Mouse (Mus musculus) monocyte, adult 59 days (primary cell): ENCODE data around the gene Car10. TPM values are rescaled to one million over a fixed set of nuclear protein-coding genes. Genes with fewer than 3 reads are reported as not detected.

ENCODE experiments used
- total RNA-seq, 2 experiments: library from RNA; stranded (reverse); gene quantifications; one replicate each; pipeline ENCODE4 v1.2.4; 2023

Gene Car10
- total RNA-seq, result not detected

GRCm38 (mm10) chr11:93097941-93098828, at the start of gene Car10:
TSS of gene Car10 (plus strand) at chr11:93098028.

